Comparison of ENCODE assay signal across 24 mouse cellular contexts in genomic region chr10:87847882-87848281, GRCm38 (mm10). TPM values are rescaled to one million over a fixed set of nuclear protein-coding genes. Genes with fewer than 3 reads are reported as not detected.
DNase-seq lines count a peak whose midpoint lies in the region; ATAC-seq and TF ChIP-seq lines count a peak whose summit lies in the region.
"Had no signal": no experiment of that assay in that cellular context is flagged by ENCODE, and none has a peak within 500 bp of the region (broad histone marks: within the 10 kb centered on the region; RNA-seq: fewer than 3 reads in every experiment).

No protein-coding gene starts in this region.

- H3K4me2 ChIP-seq in kidney, embryonic 15.5 days = no peak overlapping the region
- H3K4me2 ChIP-seq: heart, embryonic 12.5 days; hindbrain, embryonic 14.5 days; lung, embryonic 15.5 days; midbrain, embryonic 15.5 days had no signal

- CTCF ChIA-PET in Patski (lab: Charles Lee) = interaction anchor here (1.8 kb wide), 1 partner anchor 194 kb away, joined by 3 read pairs; no protein-coding TSS in a partner anchor

- no peaks in the 10 kb centered on the region for H3K27me3 ChIP-seq in Patski
- no peaks in the 10 kb centered on the region for H3K27me3 ChIP-seq in kidney, embryonic 15.5 days
- H3K27me3 ChIP-seq: heart, embryonic 12.5 days; lung, embryonic 15.5 days; midbrain, embryonic 15.5 days had no signal

- H3K9ac ChIP-seq in kidney, embryonic 15.5 days = no peak overlapping the region
- H3K9ac ChIP-seq: heart, embryonic 12.5 days; hindbrain, embryonic 14.5 days; liver, embryonic 14.5 days; lung, embryonic 15.5 days; midbrain, embryonic 15.5 days had no signal

- 26% methylated on average over 4 of the region's 4 CpGs for WGBS in kidney, embryonic 15.5 days

- no peak overlapping the region for H3K4me3 ChIP-seq in kidney, embryonic 15.5 days (replicated peaks)
- H3K4me3 ChIP-seq: heart, embryonic 12.5 days; layer of hippocampus, adult 2 months; lung, embryonic 15.5 days; midbrain, embryonic 10.5 days; midbrain, embryonic 15.5 days had no signal

- H3K36me3 ChIP-seq in kidney, embryonic 15.5 days = no peaks in the 10 kb centered on the region
- H3K36me3 ChIP-seq: heart, embryonic 12.5 days; lung, embryonic 15.5 days; midbrain, embryonic 10.5 days; midbrain, embryonic 15.5 days had no signal

- H3K9me3 ChIP-seq in kidney, embryonic 15.5 days (replicated peaks) = no peaks in the 10 kb centered on the region
- H3K9me3 ChIP-seq: heart, embryonic 12.5 days; lung, embryonic 15.5 days; midbrain, embryonic 10.5 days; midbrain, embryonic 15.5 days had no signal

- H3K27ac ChIP-seq in kidney, embryonic 15.5 days = no peak overlapping the region
- H3K27ac ChIP-seq: hindbrain, embryonic 14.5 days; layer of hippocampus, adult 2 months; liver, embryonic 14.5 days; lung, embryonic 15.5 days; midbrain, embryonic 10.5 days; midbrain, embryonic 15.5 days had no signal

- ATAC-seq in Patski = peak; percentile 73
- peak; percentile 93 for ATAC-seq in kidney, embryonic 15.5 days (replicated peaks; ENCODE audit: low FRiP score)
- no peak for ATAC-seq in activated CD4-positive, CD25-positive, alpha-beta regulatory T cell, adult 4 months
- ATAC-seq: CD4-positive, CD25-positive, alpha-beta regulatory T cell, adult 4 months; forebrain, embryonic 14.5 days; intestine, postnatal 0 days; midbrain, embryonic 15.5 days had no signal

- DNase-seq in Patski (ENCODE audit: low read depth, low spot score) = peak; percentile 66
- DNase-seq in kidney, adult 18-20 months = peak; percentile 23
- DNase-seq in kidney, postnatal 25 days = peak; percentile 29 to 63
- no peak for DNase-seq in layer of hippocampus, postnatal 14 days (ENCODE audit: low spot score in 2 of 2)
- no peak for DNase-seq in cerebellum, postnatal 14 days
- DNase-seq: adrenal gland, postnatal 10 days; cerebellum, adult 8-10 months; cerebellum, postnatal 36 days; right cerebral cortex, postnatal 25 days; thymus, adult 18-20 months; thymus, postnatal 25 days had no signal

- POLR2A ChIA-PET in Patski (lab: Charles Lee) = no interaction called here

- in situ Hi-C loops in Patski (cut with MboI; ENCODE audit: low pct_unique_long_range_greater_than_20kb) = no loop called here

- TF ChIP-seq CTCF in Patski (IDR thresholded peaks at IDR 0.05) = no peak

- H3K4me1 ChIP-seq in kidney, embryonic 15.5 days = peaks cover 12% of the 10 kb centered on the region; the same call in 1 of the 2 replicates
- H3K4me1 ChIP-seq: lung, embryonic 15.5 days; midbrain, embryonic 15.5 days had no signal

RNA-seq across cellular contexts. Expression of gene Igf1, which starts 10.2 kb away (rescaled TPM):
- 0.22 TPM for polyA plus RNA-seq in Patski (2021)
- polyA plus RNA-seq in kidney, embryonic 15.5 days (2015; fragmentation: Nextera tagmentation; extraction: Ambion mirVana) = 33.9 and 37.1 TPM in 2 replicates
- total RNA-seq in layer of hippocampus, postnatal 14 days (2021) = 10 to 100 TPM; 12.7 to 16.0 TPM
- under 1 TPM; 0.12 to 0.18 TPM for polyA plus RNA-seq in activated CD4-positive, CD25-positive, alpha-beta regulatory T cell, adult 4 months (2017; shearing (Covaris generic))
- total RNA-seq: granulocyte monocyte progenitor cell, adult 5-6 weeks had no signal

Comparison
In these comparisons a context has a peak if more than half of its experiments do, and no peak if none do; other contexts are left out.
1. DNase-seq: peak in Patski (single experiment), kidney, adult 18-20 months (single experiment) and kidney, postnatal 25 days (2 of 2); none in layer of hippocampus, postnatal 14 days (0 of 2) and cerebellum, postnatal 14 days (0 of 2).
2. RNA of gene Igf1, which starts 10.2 kb away (polyA plus RNA-seq): 33.9 to 37.1 TPM in kidney, embryonic 15.5 days; 0.22 TPM in Patski (single experiment) and 0.12 to 0.18 TPM in activated CD4-positive, CD25-positive, alpha-beta regulatory T cell, adult 4 months; every median in the first group is over 10 times any median in the second.